Mouse (Mus musculus) gastrocnemius, postnatal 4 days (tissue): ENCODE results near the gene Plekhm2. TPM values are rescaled to one million over a fixed set of nuclear protein-coding genes. Genes with fewer than 3 reads are reported as not detected.

Experiments
- DNase-seq, 2 experiments: peaks; one replicate each; pipeline ENCODE4 v3.0.0; 2021 to 2022; ENCODE audit warnings: low spot score in 2 of 2, mixed read lengths in 2 of 2
- total RNA-seq, 2 experiments: library from RNA; stranded (reverse); gene quantifications; 2 replicates each; pipeline ENCODE4 v1.2.3; 2021

Plekhm2 gene
- total RNA-seq, 2 experiments from 2014 or later: 32.9 to 35.5 TPM

DNA sequence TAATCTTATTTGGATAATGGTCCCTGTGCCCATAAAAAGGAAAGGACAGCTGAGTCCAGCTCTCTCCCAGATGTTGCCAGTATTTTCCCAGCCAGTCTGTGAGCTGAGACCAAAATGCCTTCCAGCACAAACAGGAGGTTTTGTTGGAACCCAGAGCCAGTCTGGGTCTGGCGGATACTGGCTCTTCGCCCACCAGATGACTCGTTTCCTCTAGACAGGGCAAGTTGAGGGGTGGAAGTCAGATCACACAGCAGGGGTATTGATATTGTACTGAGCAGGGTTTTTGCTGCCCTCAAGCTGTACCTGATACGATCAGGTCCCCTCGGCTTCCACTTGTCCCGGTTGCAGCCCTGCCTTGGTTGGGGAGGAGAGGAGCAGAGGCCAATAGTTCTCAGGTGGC lies 55.2 kb downstream of the Plekhm2 start:
- DNase-seq: no peak

DNA sequence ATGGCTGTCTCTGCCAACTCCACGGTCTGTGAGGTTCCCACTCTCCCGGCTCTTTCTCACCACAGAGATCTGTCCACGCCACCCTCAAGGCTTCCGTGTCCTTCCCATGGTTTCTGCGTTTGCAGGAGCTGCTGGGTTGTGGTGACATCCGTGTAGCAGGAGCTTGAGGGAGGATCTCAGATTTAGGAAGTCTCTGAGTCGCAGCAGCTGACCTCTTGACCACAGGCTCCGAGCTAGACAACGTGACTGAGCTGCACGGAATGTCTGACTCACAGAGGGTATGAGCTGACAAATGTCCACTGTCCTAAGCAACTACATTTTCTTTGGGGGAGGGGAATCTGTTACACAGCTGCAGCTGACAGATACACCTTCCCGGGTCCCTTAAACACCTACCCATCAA lies 58.8 kb downstream of the Plekhm2 start, which contains the start of gene Fblim1:
TSS of gene Fblim1 (minus strand) at position 236 of the 400 bp plus-strand sequence.
- DNase-seq: no peak

GRCm38 (mm10) chr4:141605421-141605820 lies 59.3 kb downstream of the Plekhm2 start:
- no peak for DNase-seq

- DNase-seq: no peak
These were observed 60.2 kb downstream of the Plekhm2 start for GRCm38 (mm10) chr4:141604493-141604892.

GRCm38 (mm10) chr4:141603921-141604320 lies 60.8 kb downstream of the Plekhm2 start:
- DNase-seq: no peak

- no peak for DNase-seq
These were observed 62.0 kb downstream of the Plekhm2 start for GRCm38 (mm10) chr4:141602523-141603223.

DNA sequence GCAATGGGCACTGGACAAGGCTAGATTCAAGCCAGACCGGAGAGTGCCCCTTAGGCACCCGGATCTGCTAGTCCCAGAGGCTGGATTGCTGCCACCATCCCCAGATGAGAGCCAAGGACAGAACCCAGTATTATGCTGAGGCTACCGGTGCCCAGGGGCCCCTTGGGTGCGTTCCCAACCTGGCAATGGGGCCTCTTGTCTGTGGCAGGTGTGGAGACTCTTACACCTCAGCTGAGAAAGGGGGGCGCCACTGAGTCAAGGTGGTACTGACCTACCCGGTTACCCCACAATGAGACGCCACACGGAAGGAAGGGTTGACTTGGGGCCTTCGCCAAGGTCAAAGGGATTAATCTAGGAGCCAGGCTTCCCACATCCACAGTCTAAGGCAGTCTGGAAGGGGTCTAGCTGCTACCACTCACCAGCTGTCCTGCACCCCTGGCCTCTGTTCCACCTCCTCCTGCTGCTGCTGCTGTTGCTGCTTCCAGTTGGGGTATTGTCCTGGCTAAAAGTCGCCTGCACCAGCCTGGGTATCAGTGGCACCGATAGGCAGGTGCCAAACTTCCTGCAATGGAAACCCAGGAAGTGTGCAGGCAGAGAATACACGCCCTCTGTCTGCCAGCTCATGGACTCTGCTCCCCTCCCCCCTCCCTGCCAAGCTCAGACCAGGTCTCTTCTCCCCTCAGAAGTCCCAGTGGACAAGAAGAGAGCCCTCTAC lies 63.4 kb downstream of the Plekhm2 start:
- DNase-seq: no peak

DNA sequence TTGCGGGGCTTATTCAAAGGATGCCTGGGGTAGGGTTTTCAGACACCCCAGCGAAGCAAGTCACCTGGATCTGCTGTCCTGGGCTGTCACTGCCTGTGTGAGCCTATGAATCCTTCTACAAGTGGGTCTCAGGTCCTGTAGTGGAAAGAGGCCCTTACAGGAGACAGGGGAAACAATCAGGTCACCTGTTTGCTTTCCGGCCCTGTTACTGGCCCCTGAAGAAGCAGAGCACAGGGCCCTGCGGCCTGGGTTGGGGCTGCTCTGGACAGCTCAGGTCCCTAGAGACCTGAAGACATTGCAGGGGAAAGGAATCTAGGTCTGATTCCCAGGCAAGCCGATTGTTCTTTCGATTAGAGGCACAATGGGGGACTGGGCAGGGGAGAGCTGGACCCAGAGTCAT lies 64.3 kb downstream of the Plekhm2 start:
- no peak for DNase-seq

- DNase-seq: no peak
These were observed 65.2 kb downstream of the Plekhm2 start for GRCm38 (mm10) chr4:141599251-141600141.

- no peak for DNase-seq
These were observed 65.8 kb downstream of the Plekhm2 start for GRCm38 (mm10) chr4:141598894-141599250.

GRCm38 (mm10) chr4:141598199-141598893 lies 66.4 kb downstream of the Plekhm2 start:
- DNase-seq: no peak

DNA sequence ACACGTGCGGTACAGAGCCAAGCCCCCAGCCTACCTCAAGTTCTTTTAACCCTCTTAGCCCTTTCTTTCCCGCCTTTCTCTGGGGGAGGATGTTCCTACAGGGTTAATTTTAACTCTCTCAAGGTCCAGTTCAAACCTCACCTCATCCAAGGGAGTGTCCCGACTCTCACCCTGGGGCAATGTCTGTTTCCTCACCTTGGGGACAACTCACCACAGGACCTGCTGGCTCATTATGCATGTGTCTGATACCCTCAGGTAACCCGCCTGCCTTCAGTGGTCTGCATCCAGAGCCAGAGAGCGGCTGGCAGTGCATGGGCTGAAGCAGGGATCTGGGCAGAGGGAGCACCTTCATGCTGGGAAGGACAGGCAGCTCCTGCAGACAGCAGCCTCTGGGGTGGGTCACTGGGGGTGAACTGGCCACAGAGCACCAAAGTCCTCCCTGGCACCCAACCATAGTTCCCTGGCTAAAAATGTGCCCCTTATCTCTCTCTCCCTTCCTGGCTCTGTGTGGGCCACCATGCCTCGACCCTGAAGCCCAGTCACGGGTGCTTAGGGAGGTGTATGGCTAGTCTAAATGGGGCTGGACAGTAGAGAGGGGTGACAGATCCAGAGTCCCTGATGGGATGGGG lies 67.9 kb downstream of the Plekhm2 start:
- DNase-seq: no peak

GRCm38 (mm10) chr4:141595605-141596268 lies 69.0 kb downstream of the Plekhm2 start:
- DNase-seq: no peak

GRCm38 (mm10) chr4:141595138-141595537 lies 69.6 kb downstream of the Plekhm2 start:
- no peak for DNase-seq

DNA sequence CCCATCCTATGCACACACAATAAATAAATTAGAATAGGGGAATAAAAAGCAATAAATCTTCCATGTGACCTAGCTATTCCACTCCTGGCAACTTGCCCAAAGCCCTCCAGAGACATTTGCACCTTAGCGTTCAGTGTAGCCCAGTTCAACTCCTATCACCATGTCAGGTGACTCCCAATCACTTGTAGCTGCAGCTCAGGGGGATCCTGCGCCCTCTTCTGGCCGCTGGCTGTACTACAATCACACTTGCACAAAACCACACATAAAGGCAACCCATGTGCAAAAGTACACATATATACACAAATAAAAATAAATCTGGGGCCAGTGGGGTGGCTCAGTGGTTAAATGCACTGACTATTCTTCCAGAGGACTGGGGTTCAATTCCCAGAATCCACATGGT lies 73.2 kb downstream of the Plekhm2 start:
- no peak for DNase-seq

DNA sequence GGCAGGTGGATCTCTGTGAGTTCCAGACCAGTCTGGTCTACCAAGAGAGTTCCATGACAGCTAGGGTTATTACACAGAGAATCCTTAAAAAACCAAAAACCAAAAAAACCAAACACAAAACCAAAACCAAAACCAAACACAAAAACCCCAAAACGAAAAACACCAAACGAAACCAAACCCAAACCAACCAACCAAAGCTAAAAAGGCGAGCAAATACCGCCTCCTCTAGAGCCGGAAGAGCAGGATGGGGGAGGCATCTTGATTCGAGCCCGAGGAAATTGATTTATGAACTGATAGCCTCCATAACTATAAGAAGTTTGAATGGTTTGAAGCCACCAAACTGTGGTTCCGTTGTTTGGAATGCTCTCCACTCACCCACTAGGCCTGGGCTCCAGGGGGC lies 80.8 kb downstream of the Plekhm2 start:
- no peak for DNase-seq

DNA sequence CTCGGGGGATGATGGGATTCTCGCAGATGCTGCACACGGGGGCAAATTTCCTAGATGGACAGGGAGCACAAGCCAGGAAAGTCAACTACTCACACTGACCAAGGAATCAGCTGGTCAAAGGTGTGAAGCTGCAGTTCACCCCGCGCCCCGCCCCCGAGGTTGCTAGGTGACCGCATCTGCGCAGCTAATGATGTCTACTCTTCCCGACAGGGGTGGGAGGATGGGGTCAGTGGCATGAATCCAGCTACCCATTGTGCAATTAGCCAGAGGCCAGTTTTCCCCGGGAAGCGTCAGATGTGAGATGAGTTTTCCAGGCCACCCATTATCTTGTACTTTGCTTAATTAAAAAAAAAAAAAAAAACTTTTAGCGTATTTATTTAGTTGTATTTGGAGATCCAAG lies 83.6 kb downstream of the Plekhm2 start:
- no peak for DNase-seq

DNA sequence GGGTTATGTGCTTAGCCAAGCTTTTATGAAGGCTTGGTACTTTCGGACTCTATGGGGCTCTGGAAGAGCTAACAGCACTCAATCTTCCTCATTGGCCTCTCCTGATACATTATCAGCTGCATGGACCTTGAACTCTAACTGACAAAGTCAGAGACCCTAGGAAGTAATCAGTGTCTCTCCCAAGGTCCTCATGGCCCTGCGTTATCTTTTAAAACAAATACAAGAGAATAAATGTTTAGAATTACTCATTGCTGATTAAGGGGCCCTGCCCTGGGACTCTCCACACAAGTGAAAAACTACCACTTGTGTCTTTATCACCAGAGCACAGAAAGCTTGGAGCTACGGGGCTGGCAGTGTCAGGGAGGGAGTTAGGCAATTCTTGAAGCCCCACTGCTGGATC lies 85.9 kb downstream of the Plekhm2 start:
- no peak for DNase-seq

GRCm38 (mm10) chr4:141576877-141577276 lies 87.8 kb downstream of the Plekhm2 start:
- no peak for DNase-seq

DNA sequence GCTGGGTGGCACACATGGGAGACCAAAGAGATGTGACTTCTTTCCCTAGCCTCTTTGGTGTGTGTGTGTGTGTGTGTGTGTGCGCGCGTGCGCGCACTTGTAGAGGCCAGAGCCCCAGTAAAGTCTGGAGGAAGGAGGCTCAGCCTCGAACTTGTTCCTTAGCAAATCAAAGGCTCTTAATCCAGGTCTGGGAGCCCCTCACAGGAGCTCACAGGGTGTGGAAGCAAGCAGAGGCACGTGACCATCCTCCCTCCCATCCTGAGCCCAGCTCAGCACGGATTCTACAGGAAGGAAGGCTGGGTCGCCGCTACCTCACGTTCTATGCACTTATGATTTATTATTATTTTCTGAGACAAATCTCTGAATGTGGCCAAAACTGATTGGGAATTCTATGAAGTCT lies 88.3 kb downstream of the Plekhm2 start:
- no peak for DNase-seq
